Mouse (Mus musculus) stomach, embryonic 14.5 days (tissue): ENCODE results near the gene Epm2aip1. TPM values are rescaled to one million over a fixed set of nuclear protein-coding genes. Genes with fewer than 3 reads are reported as not detected.

Source experiments
- ATAC-seq: fragments of 200-750 bp; cut with Nextera tagmentation; 2 replicates; pipeline ENCODE4 v1.8.0; 2017; ENCODE audit warnings: low read depth, moderate TSS enrichment; ENCODE audit not compliant: insufficient number of reproducible peaks, insufficient read depth, low FRiP score
- H3K27ac ChIP-seq: fragments of 300-500 bp; sonication (generic); 2 replicates; pipeline ENCODE4 v1.5.1; 2014; ENCODE audit warnings: mild to moderate bottlenecking, low read length, moderate library complexity, mixed read lengths
- H3K27me3 ChIP-seq: fragments of 300-500 bp; sonication (generic); 2 replicates; pipeline ENCODE4 v1.6.1; 2014; ENCODE audit warnings: low read length, control low read depth, mixed read lengths; ENCODE audit not compliant: control insufficient read depth, insufficient read depth
- H3K36me3 ChIP-seq: fragments of 300-500 bp; sonication (generic); 2 replicates; pipeline ENCODE4 v1.6.1; 2014; ENCODE audit warnings: mild to moderate bottlenecking, control low read depth, low read length, moderate library complexity, mixed read lengths; ENCODE audit not compliant: control insufficient read depth, insufficient read depth
- H3K4me1 ChIP-seq: fragments of 300-500 bp; sonication (generic); 2 replicates; pipeline ENCODE4 v1.6.1; 2014; ENCODE audit warnings: low read length, control low read depth, mixed read lengths; ENCODE audit not compliant: control insufficient read depth, insufficient read depth
- H3K4me2 ChIP-seq: fragments of 300-500 bp; sonication (generic); replicated peaks from 2 replicates; pipeline ENCODE4 v1.6.1; 2014; ENCODE audit warnings: low read depth, low read length, control low read depth
- H3K4me3 ChIP-seq: fragments of 300-500 bp; sonication (generic); 2 replicates; pipeline ENCODE4 v1.5.1; 2014; ENCODE audit warnings: low read depth, low read length, control low read depth
- H3K9ac ChIP-seq: fragments of 300-500 bp; sonication (generic); replicated peaks from 2 replicates; pipeline ENCODE4 v1.6.1; 2014; ENCODE audit warnings: low read depth, mild to moderate bottlenecking, control low read depth, low read length, moderate library complexity, mixed read lengths
- H3K9me3 ChIP-seq: fragments of 300-500 bp; sonication (generic); 2 replicates; pipeline ENCODE4 v1.6.1; 2016; ENCODE audit warnings: low read depth, low read length, control low read depth; ENCODE audit not compliant: control insufficient read depth
- WGBS: fragments of 180-500 bp; shearing (Covaris S2); extraction: QIAGEN DNeasy Blood & Tissue Kit; methylation state at CpG from one replicate; pipeline ENCODE4 v1.1.7; 2014; 5-methylcytosine and 5-hydroxymethylcytosine counted together
- polyA plus RNA-seq: library from polyadenylated mRNA; unstranded; fragments of >200 nt; fragmentation: Nextera tagmentation; extraction: Ambion mirVana; gene quantifications from 2 replicates; pipeline ENCODE4 v1.2.1, GENCODE M21; 2014

Epm2aip1 gene
- polyA plus RNA-seq, 1 experiment from 2014 or later: 43.7 TPM

- no peaks in the 10 kb centered on the region for H3K36me3 ChIP-seq
- H3K9ac ChIP-seq: no peak overlapping the region
- no peaks in the 10 kb centered on the region for H3K9me3 ChIP-seq
- WGBS: 71% methylated on average over 2 of the region's 2 CpGs
- no peak for ATAC-seq
- H3K4me3 ChIP-seq: no peak overlapping the region
- no peak overlapping the region for H3K4me2 ChIP-seq
- no peak overlapping the region for H3K27ac ChIP-seq
- H3K4me1 ChIP-seq: no peaks in the 10 kb centered on the region
- H3K27me3 ChIP-seq: no peaks in the 10 kb centered on the region
Measured at GRCm38 (mm10) chr9:111324881-111325280, 53.2 kb downstream of the Epm2aip1 start.

Other genes starting within 250 kb of the Epm2aip1 start
- gene Ccrl2, start 214.4 kb upstream of the Epm2aip1 start, polyA plus RNA-seq: 1.0 and 2.2 TPM in 2 replicates
- gene Lrrfip2, start 154.3 kb upstream of the Epm2aip1 start, polyA plus RNA-seq: 34.5 and 35.0 TPM in 2 replicates
- gene Mlh1, start 138 bp upstream of the Epm2aip1 start, polyA plus RNA-seq: 38.0 and 39.1 TPM in 2 replicates
- gene Trank1, start 39.8 kb downstream of the Epm2aip1 start, polyA plus RNA-seq: 0.10 and 0.20 TPM in 2 replicates
- gene Dclk3, start 167.2 kb downstream of the Epm2aip1 start, polyA plus RNA-seq: 0.29 and 0.46 TPM in 2 replicates